Mouse (Mus musculus) kidney, embryonic 16.5 days (tissue): ENCODE measurements around the gene Kansl1. TPM values are rescaled to one million over a fixed set of nuclear protein-coding genes. Genes with fewer than 3 reads are reported as not detected.

Experiments used
- ATAC-seq: fragments of 200-750 bp; cut with Nextera tagmentation; 2 replicates; pipeline ENCODE4 v1.8.0; 2017; ENCODE audit warnings: moderate TSS enrichment; ENCODE audit not compliant: low FRiP score, low TSS enrichment
- H3K27ac ChIP-seq: fragments of 300-500 bp; sonication (generic); 2 replicates; pipeline ENCODE4 v1.5.1; 2014; ENCODE audit warnings: low read length
- H3K27me3 ChIP-seq: fragments of 300-500 bp; sonication (generic); 2 replicates; pipeline ENCODE4 v1.6.1; 2014; ENCODE audit warnings: low read length, control low read depth, mixed read lengths; ENCODE audit not compliant: insufficient read depth
- H3K36me3 ChIP-seq: fragments of 300-500 bp; sonication (generic); 2 replicates; pipeline ENCODE4 v1.6.1; 2014; ENCODE audit warnings: low read length, control low read depth, mixed read lengths; ENCODE audit not compliant: insufficient read depth
- H3K4me1 ChIP-seq: fragments of 300-500 bp; sonication (generic); 2 replicates; pipeline ENCODE4 v1.6.1; 2014; ENCODE audit warnings: low read length, control low read depth, mixed read lengths; ENCODE audit not compliant: insufficient read depth
- H3K4me2 ChIP-seq: fragments of 300-500 bp; sonication (generic); replicated peaks from 2 replicates; pipeline ENCODE4 v1.6.1; 2014; ENCODE audit warnings: low read depth, low read length
- H3K4me3 ChIP-seq: fragments of 300-500 bp; sonication (generic); 2 replicates; pipeline ENCODE4 v1.5.1; 2014; ENCODE audit warnings: mild to moderate bottlenecking, low read length
- H3K9ac ChIP-seq: fragments of 300-500 bp; sonication (generic); replicated peaks from 2 replicates; pipeline ENCODE4 v1.6.1; 2014; ENCODE audit warnings: low read length
- H3K9me3 ChIP-seq: fragments of 300-500 bp; sonication (generic); 2 replicates; pipeline ENCODE4 v1.6.1; 2016; ENCODE audit warnings: low read length, control low read depth
- WGBS: fragments of 180-500 bp; shearing (Covaris S2); extraction: QIAGEN DNeasy Blood & Tissue Kit; methylation state at CpG from one replicate; pipeline ENCODE4 v1.1.7; 2014; 5-methylcytosine and 5-hydroxymethylcytosine counted together
- polyA plus RNA-seq: library from polyadenylated mRNA; unstranded; fragments of >200 nt; fragmentation: Nextera tagmentation; extraction: Ambion mirVana; gene quantifications from 2 replicates; pipeline ENCODE4 v1.2.1, GENCODE M21; 2015

The Kansl1 gene
- polyA plus RNA-seq, 1 experiment from 2014 or later = 22.5 TPM

- Histone ChIP-seq H3K4me3 (no peak overlapping the region), H3K9me3 (no peaks in the 10 kb centered on the region), H3K27ac (no peak overlapping the region), H3K9ac (no peak overlapping the region), H3K4me2 (no peak overlapping the region), H3K36me3 (no peaks in the 10 kb centered on the region), H3K27me3 (no peaks in the 10 kb centered on the region), H3K4me1 (no peaks in the 10 kb centered on the region)
- no peak for ATAC-seq
- WGBS = 91% methylated on average over 2 of the region's 2 CpGs
Measured at GRCm38 (mm10) chr11:104383167-104383810, 85.4 kb downstream of the Kansl1 start.

GRCm38 (mm10) chr11:104381887-104382286 lies 86.8 kb downstream of the Kansl1 start:
- no peak overlapping the region for H3K4me2 ChIP-seq
- H3K36me3 ChIP-seq = peaks cover 6% of the 10 kb centered on the region; the same call in 1 of the 2 replicates
- H3K4me1 ChIP-seq = no peaks in the 10 kb centered on the region
- no peak for ATAC-seq
- no peak overlapping the region for H3K27ac ChIP-seq
- no peak overlapping the region for H3K9ac ChIP-seq
- no peaks in the 10 kb centered on the region for H3K27me3 ChIP-seq
- 83% methylated on average over 4 of the region's 4 CpGs for WGBS
- H3K9me3 ChIP-seq = no peaks in the 10 kb centered on the region
- H3K4me3 ChIP-seq = no peak overlapping the region

- ATAC-seq = no peak
- Histone ChIP-seq H3K4me1 (no peaks in the 10 kb centered on the region), H3K27me3 (no peaks in the 10 kb centered on the region), H3K36me3 (peaks cover 6% of the 10 kb centered on the region; the same call in 1 of the 2 replicates), H3K9me3 (no peaks in the 10 kb centered on the region), H3K4me3 (no peak overlapping the region), H3K9ac (no peak overlapping the region), H3K27ac (no peak overlapping the region), H3K4me2 (no peak overlapping the region)
- WGBS = 84% methylated on average over 1 of the region's 1 CpGs
Measured at GRCm38 (mm10) chr11:104379635-104380034, 89.0 kb downstream of the Kansl1 start.

GRCm38 (mm10) chr11:104376291-104376690 lies 92.4 kb downstream of the Kansl1 start:
- no peak overlapping the region for H3K4me2 ChIP-seq
- no peaks in the 10 kb centered on the region for H3K4me1 ChIP-seq
- no peak overlapping the region for H3K4me3 ChIP-seq
- no peak overlapping the region for H3K9ac ChIP-seq
- no peak for ATAC-seq
- peaks cover 13% of the 10 kb centered on the region for H3K36me3 ChIP-seq
- H3K9me3 ChIP-seq = no peaks in the 10 kb centered on the region
- 91% methylated on average over 3 of the region's 3 CpGs for WGBS
- H3K27me3 ChIP-seq = no peaks in the 10 kb centered on the region
- no peak overlapping the region for H3K27ac ChIP-seq

- WGBS = 78% methylated on average over 5 of the region's 5 CpGs
- Histone ChIP-seq H3K4me2 (no peak overlapping the region), H3K9me3 (no peaks in the 10 kb centered on the region), H3K4me1 (no peaks in the 10 kb centered on the region), H3K4me3 (no peak overlapping the region), H3K27me3 (no peaks in the 10 kb centered on the region), H3K9ac (no peak overlapping the region), H3K36me3 (peaks cover 12% of the 10 kb centered on the region), H3K27ac (no peak overlapping the region)
- ATAC-seq = no peak
Measured at GRCm38 (mm10) chr11:104367486-104368190, 101.0 kb downstream of the Kansl1 start.

- 89% methylated on average over 2 of the region's 2 CpGs for WGBS
- H3K36me3 ChIP-seq = peaks cover 10% of the 10 kb centered on the region
- no peaks in the 10 kb centered on the region for H3K4me1 ChIP-seq
- H3K27me3 ChIP-seq = no peaks in the 10 kb centered on the region
- H3K9ac ChIP-seq = no peak overlapping the region
- ATAC-seq = no peak
- H3K9me3 ChIP-seq = no peaks in the 10 kb centered on the region
- H3K4me3 ChIP-seq = no peak overlapping the region
- no peak overlapping the region for H3K27ac ChIP-seq
- no peak overlapping the region for H3K4me2 ChIP-seq
Measured at GRCm38 (mm10) chr11:104363823-104364600, 104.6 kb downstream of the Kansl1 start.

- Histone ChIP-seq H3K9ac (no peak overlapping the region), H3K4me1 (no peaks in the 10 kb centered on the region)
- 88% methylated on average over 1 of the region's 1 CpGs for WGBS
Measured at GRCm38 (mm10) chr11:104362704-104363103, 106.0 kb downstream of the Kansl1 start.

GRCm38 (mm10) chr11:104361790-104362189 lies 106.9 kb downstream of the Kansl1 start:
- ATAC-seq = no peak
- H3K9me3 ChIP-seq = no peaks in the 10 kb centered on the region
- 43% methylated on average over 2 of the region's 2 CpGs for WGBS
- no peaks in the 10 kb centered on the region for H3K27me3 ChIP-seq
- H3K4me2 ChIP-seq = no peak overlapping the region
- H3K9ac ChIP-seq = no peak overlapping the region
- H3K4me1 ChIP-seq = no peaks in the 10 kb centered on the region
- H3K4me3 ChIP-seq = no peak overlapping the region
- H3K27ac ChIP-seq = no peak overlapping the region
- H3K36me3 ChIP-seq = peaks cover 6% of the 10 kb centered on the region

More at GRCm38 (mm10) chr11:104362704-104363103, 106.0 kb downstream of the Kansl1 start:
- Histone ChIP-seq H3K27me3 (no peaks in the 10 kb centered on the region), H3K4me3 (no peak overlapping the region), H3K36me3 (peaks cover 7% of the 10 kb centered on the region), H3K9me3 (no peaks in the 10 kb centered on the region), H3K4me2 (no peak overlapping the region), H3K27ac (no peak overlapping the region)
- ATAC-seq = no peak

- no peak for ATAC-seq
- peaks cover 62% of the 10 kb centered on the region for H3K36me3 ChIP-seq
- H3K4me3 ChIP-seq = no peak overlapping the region
- no peaks in the 10 kb centered on the region for H3K4me1 ChIP-seq
- 68% methylated on average over 3 of the region's 3 CpGs for WGBS
- H3K4me2 ChIP-seq = no peak overlapping the region
- H3K27me3 ChIP-seq = no peaks in the 10 kb centered on the region
- H3K27ac ChIP-seq = no peak overlapping the region
- H3K9me3 ChIP-seq = no peaks in the 10 kb centered on the region
- H3K9ac ChIP-seq = no peak overlapping the region
Measured at GRCm38 (mm10) chr11:104346931-104347330, 121.7 kb downstream of the Kansl1 start.
